Comparison of ENCODE assay signal across 21 mouse cellular contexts in genomic region chr13:60011092-60011491, GRCm38 (mm10).
"Had no signal": no experiment of that assay in that cellular context is flagged by ENCODE, and none has a peak within 500 bp of the region (broad histone marks: within the 10 kb centered on the region; RNA-seq: fewer than 3 reads in every experiment).

No protein-coding gene starts in this region.

- ATAC-seq: hindbrain, postnatal 0 days; intestine, postnatal 0 days had no signal

- H3K27me3 ChIP-seq: heart, embryonic 13.5 days; heart, embryonic 15.5 days; hindbrain, embryonic 13.5 days; hindbrain, embryonic 15.5 days; liver, embryonic 13.5 days; liver, embryonic 15.5 days had no signal

- H3K4me1 ChIP-seq: liver, embryonic 13.5 days; liver, embryonic 15.5 days had no signal

- H3K36me3 ChIP-seq: heart, embryonic 10.5 days; heart, embryonic 13.5 days; heart, embryonic 15.5 days; hindbrain, embryonic 13.5 days; hindbrain, embryonic 15.5 days; liver, embryonic 13.5 days; liver, embryonic 15.5 days had no signal

- H3K9me3 ChIP-seq: heart, embryonic 10.5 days; heart, embryonic 13.5 days; heart, embryonic 15.5 days; hindbrain, embryonic 13.5 days; hindbrain, embryonic 15.5 days; liver, embryonic 13.5 days; liver, embryonic 15.5 days had no signal

- DNase-seq: gastrocnemius, postnatal 14 days; gastrocnemius, postnatal 36 days; heart, adult 18-20 months; heart, postnatal 14 days; heart, postnatal 36 days; kidney, adult 18-20 months; kidney, adult 8-10 months; kidney, postnatal 10 days; kidney, postnatal 25 days; kidney, postnatal 4 days; liver, embryonic 13.5 days had no signal

- H3K27ac ChIP-seq: heart, embryonic 10.5 days; hindbrain, embryonic 13.5 days; hindbrain, embryonic 15.5 days; hindbrain, postnatal 0 days; layer of hippocampus, adult 2 months; left cerebral cortex, adult 2 months; liver, embryonic 13.5 days; liver, embryonic 15.5 days had no signal

- H3K9ac ChIP-seq: heart, embryonic 13.5 days; heart, embryonic 15.5 days; hindbrain, embryonic 13.5 days; hindbrain, embryonic 15.5 days; liver, embryonic 13.5 days; liver, embryonic 15.5 days had no signal

- H3K4me3 ChIP-seq: heart, embryonic 10.5 days; heart, embryonic 13.5 days; heart, embryonic 15.5 days; hindbrain, embryonic 13.5 days; hindbrain, embryonic 15.5 days; layer of hippocampus, adult 2 months; left cerebral cortex, adult 2 months; liver, embryonic 13.5 days; liver, embryonic 15.5 days had no signal

- H3K4me2 ChIP-seq: heart, embryonic 13.5 days; heart, embryonic 15.5 days; hindbrain, embryonic 13.5 days; hindbrain, embryonic 15.5 days; liver, embryonic 13.5 days; liver, embryonic 15.5 days had no signal
